Mouse (Mus musculus): ENCODE measurements at regions not wholly inside any gene's neighbourhood (a gene's known extent, or its start where the extent isn't known, plus 50 kb on each side); places are given as distances from the start of the nearest gene placed in this dataset.

GRCm38 (mm10) chrX:85971973-85972372 lies 72.0 kb upstream of the Samt3 start:
- no peak overlapping the region for H3K4me2 ChIP-seq (ENCODE audit: low read depth, low read length)
- no peaks in the 10 kb centered on the region for H3K4me1 ChIP-seq (ENCODE audit: insufficient read depth)
- no peak overlapping the region for H3K9ac ChIP-seq (replicated peaks)
- no peaks in the 10 kb centered on the region for H3K27me3 ChIP-seq (ENCODE audit: insufficient read depth, low read length)
- WGBS (ENCODE audit: insufficient replicate concordance) = 69% methylated on average over 5 of the region's 5 CpGs
- no peaks in the 10 kb centered on the region for H3K9me3 ChIP-seq (ENCODE audit: low read length)
- no peak overlapping the region for H3K4me3 ChIP-seq (ENCODE audit: low read depth, low read length)
- DNase-seq (no peak), ATAC-seq (no peak)
- no peaks in the 10 kb centered on the region for H3K36me3 ChIP-seq (replicated peaks; ENCODE audit: insufficient read depth, low read length)
- H3K27ac ChIP-seq (ENCODE audit: low read depth) = no peak overlapping the region
- TF ChIP-seq EP300 (IDR thresholded peaks at IDR 0.05; ENCODE audit: low read depth) (no peak), CTCF (IDR thresholded peaks at IDR 0.05; ENCODE audit: low read depth) (peak; percentile 49)

GRCm38 (mm10) chrX:85981051-85981450 lies 62.9 kb upstream of the Samt3 start:
- TF ChIP-seq CTCF (IDR thresholded peaks at IDR 0.05; ENCODE audit: low read depth) = no peak
- no peak for TF ChIP-seq EP300 (IDR thresholded peaks at IDR 0.05; ENCODE audit: low read depth)
- WGBS (ENCODE audit: insufficient replicate concordance) = 73% methylated on average over 5 of the region's 5 CpGs
- Histone ChIP-seq H3K36me3 (replicated peaks; ENCODE audit: insufficient read depth, low read length) (no peaks in the 10 kb centered on the region), H3K9me3 (ENCODE audit: low read length) (no peaks in the 10 kb centered on the region), H3K4me1 (ENCODE audit: insufficient read depth) (no peaks in the 10 kb centered on the region), H3K27ac (ENCODE audit: low read depth) (no peak overlapping the region), H3K27me3 (ENCODE audit: insufficient read depth, low read length) (no peaks in the 10 kb centered on the region), H3K4me2 (ENCODE audit: low read depth, low read length) (no peak overlapping the region), H3K9ac (replicated peaks) (no peak overlapping the region), H3K4me3 (ENCODE audit: low read depth, low read length) (no peak overlapping the region)
- DNase-seq (no peak), ATAC-seq (no peak)

Data from liver, postnatal 0 days (tissue).